Mouse (Mus musculus) thymus, adult 2 months (tissue): ENCODE results near the gene Zpbp2.

Source experiments
- CTCF ChIP-seq: fragments of 200-500 bp; IDR thresholded peaks from 2 replicates; pipeline ENCODE4 v1.5.1; 2012; ENCODE audit warnings: mild to moderate bottlenecking, control low read depth, low read length, moderate library complexity, borderline replicate concordance; ENCODE audit not compliant: control insufficient read depth, poor library complexity, insufficient read depth; ENCODE audit errors: extremely low read depth
- POLR2A ChIP-seq: fragments of 200-500 bp; IDR thresholded peaks from 2 replicates; pipeline ENCODE4 v1.6.1; 2012; ENCODE audit warnings: mild to moderate bottlenecking, low read length, control low read depth, moderate library complexity; ENCODE audit not compliant: control insufficient read depth, poor library complexity, insufficient read depth; ENCODE audit errors: extremely low read depth

DNA sequence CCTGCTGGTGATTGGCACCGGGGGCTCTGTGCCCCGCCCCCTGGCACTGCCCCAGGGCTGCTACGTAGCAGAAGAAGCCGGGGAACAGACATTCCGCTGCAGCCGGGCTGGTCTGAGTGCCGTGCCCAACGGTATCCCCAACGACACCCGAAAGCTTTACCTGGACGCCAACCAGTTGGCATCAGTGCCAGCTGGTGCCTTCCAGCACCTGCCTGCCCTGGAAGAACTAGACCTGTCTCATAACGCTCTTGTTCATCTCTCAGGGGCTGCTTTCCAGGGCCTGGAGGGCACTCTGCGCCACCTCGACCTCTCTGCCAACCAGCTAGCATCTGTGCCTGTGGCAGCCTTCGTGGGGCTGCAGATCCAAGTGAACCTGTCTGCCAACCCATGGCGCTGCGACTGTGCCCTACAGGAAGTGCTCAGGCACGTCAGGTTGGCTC lies 48.0 kb downstream of the Zpbp2 start:
- TF ChIP-seq POLR2A (no peak), CTCF (no peak)
